In the genomic region with DNA sequence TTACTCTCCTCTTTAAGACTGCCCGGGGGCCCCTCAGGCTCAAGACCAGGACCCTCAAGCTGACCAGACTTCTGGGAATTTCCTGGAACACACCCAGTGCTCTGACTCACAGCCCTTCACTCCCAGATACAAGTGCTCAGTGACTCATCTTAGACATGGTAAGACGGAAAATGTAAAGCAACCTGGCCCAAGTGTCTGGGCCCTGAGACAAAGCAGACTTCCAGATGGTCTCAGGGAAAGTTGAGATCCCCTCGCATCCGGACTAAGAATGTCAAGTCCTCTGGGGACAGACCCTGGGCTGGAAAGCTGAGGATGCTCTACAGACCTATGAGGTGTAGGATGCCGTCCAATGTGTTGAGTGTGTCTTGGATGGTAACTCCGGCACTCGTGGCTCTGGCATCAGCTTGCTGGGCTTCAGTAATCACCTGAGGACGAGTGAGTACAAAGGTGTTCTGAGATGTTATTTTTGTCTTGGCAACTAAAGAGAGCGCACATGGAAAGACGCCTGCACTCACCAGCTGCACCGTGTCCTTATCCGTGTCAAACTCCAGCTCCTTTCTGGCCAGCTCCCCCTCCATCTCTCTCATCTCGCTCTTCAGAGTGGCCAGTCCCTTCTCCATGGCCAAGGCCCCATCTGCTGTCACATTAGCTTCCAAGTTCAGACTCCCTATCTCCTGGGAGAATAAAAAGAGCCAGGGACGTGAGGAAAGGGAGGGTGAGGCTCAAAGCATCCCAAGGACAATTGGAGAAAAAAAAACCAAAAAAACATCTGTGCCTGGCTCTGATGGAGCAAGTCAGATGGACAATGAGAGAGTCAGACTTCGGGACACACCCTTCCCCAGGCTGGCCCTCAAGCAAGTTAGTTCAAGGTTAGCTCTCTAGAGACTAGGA, we compare ENCODE assay signal across 11 mouse cellular contexts. TPM values are rescaled to one million over a fixed set of nuclear protein-coding genes. Genes with fewer than 3 reads are reported as not detected.
DNase-seq lines count a peak whose midpoint lies in the region; ATAC-seq and TF ChIP-seq lines count a peak whose summit lies in the region.
"Had no signal": no experiment of that assay in that cellular context is flagged by ENCODE, and none has a peak within 500 bp of the region (broad histone marks: within the 10 kb centered on the region; RNA-seq: fewer than 3 reads in every experiment).

No protein-coding gene starts in this region.

- H3K4me1 ChIP-seq in embryonic fibroblast, embryonic 13.5 days (ENCODE audit: control insufficient read depth, insufficient read depth, low read length) = peaks cover 19% of the 10 kb centered on the region
- 0 out of 2 replicates have a peak, but pooled peaks cover 3% of the 10 kb centered on the region for H3K4me1 ChIP-seq in stomach, postnatal 0 days (replicated peaks; ENCODE audit: control insufficient read depth, insufficient read depth)

- no peak for TF ChIP-seq CTCF in embryonic fibroblast, embryonic 13.5 days (IDR thresholded peaks at IDR 0.05; ENCODE audit: borderline replicate concordance, insufficient read depth, low read length)
- no peak for TF ChIP-seq CTCF in stomach, postnatal 0 days (IDR thresholded peaks at IDR 0.05; ENCODE audit: low read depth)

- no peak for TF ChIP-seq POLR2A in embryonic fibroblast, embryonic 13.5 days (IDR thresholded peaks at IDR 0.05; ENCODE audit: low read depth, low read length)

- no peak overlapping the region for H3K4me2 ChIP-seq in stomach, postnatal 0 days (replicated peaks; ENCODE audit: low read depth)
- H3K4me2 ChIP-seq: limb, embryonic 12.5 days had no signal

- H3K27me3 ChIP-seq in stomach, postnatal 0 days (ENCODE audit: control insufficient read depth, insufficient read depth, low read length) = no peaks in the 10 kb centered on the region
- H3K27me3 ChIP-seq: limb, embryonic 12.5 days had no signal

- no peaks in the 10 kb centered on the region for H3K9me3 ChIP-seq in stomach, postnatal 0 days (ENCODE audit: control insufficient read depth, low read length)
- H3K9me3 ChIP-seq: limb, embryonic 12.5 days had no signal

- H3K36me3 ChIP-seq in stomach, postnatal 0 days (ENCODE audit: control insufficient read depth, insufficient read depth, low read length) = no peaks in the 10 kb centered on the region
- H3K36me3 ChIP-seq: limb, embryonic 12.5 days had no signal

- intact Hi-C loops in heart, postnatal 14 days (cut with DNase I) = no loop called here

- 51% methylated on average over 15 of the region's 15 CpGs for WGBS in stomach, postnatal 0 days

- peak; percentile 64 for ATAC-seq in stomach, postnatal 0 days (ENCODE audit: low FRiP score, low TSS enrichment)
- ATAC-seq: activated CD4-positive, CD25-positive, alpha-beta regulatory T cell, adult 4 months had no signal

- peak; percentile 58 for TF ChIP-seq EP300 in stomach, postnatal 0 days (optimal IDR thresholded peaks at IDR 0.05)

- H3K27ac ChIP-seq in embryonic fibroblast, embryonic 13.5 days (ENCODE audit: insufficient read depth, low read length) = peak overlapping the region; percentile 78
- peak overlapping the region; percentile 63 for H3K27ac ChIP-seq in stomach, postnatal 0 days (replicated peaks)
- H3K27ac ChIP-seq: limb, embryonic 12.5 days had no signal

- DNase-seq in urinary bladder, postnatal 14 days (ENCODE audit: low spot score) = peak; percentile 62
- no peak for DNase-seq in urinary bladder, adult 2 months (ENCODE audit: low spot score)
- DNase-seq in heart, postnatal 14 days = peak; percentile 71 to 75
- peak; percentile 57 for DNase-seq in stomach, postnatal 0 days (ENCODE audit: low spot score)
- no peak for DNase-seq in spleen, postnatal 14 days (ENCODE audit: low spot score in 2 of 2)
- no peak for DNase-seq in liver
- no peak for DNase-seq in natural killer cell, adult 2 months (ENCODE audit: low spot score in 2 of 2)

- H3K4me3 ChIP-seq in embryonic fibroblast, embryonic 13.5 days (ENCODE audit: insufficient read depth, low read length) = no peak overlapping the region
- no peak overlapping the region for H3K4me3 ChIP-seq in stomach, postnatal 0 days (ENCODE audit: low read depth, low read length)
- H3K4me3 ChIP-seq: erythroblast, embryonic 14.5 days; limb, embryonic 12.5 days had no signal

- H3K9ac ChIP-seq in stomach, postnatal 0 days (ENCODE audit: low read length) = no peak overlapping the region
- H3K9ac ChIP-seq: limb, embryonic 12.5 days had no signal

RNA-seq across cellular contexts. Expression of a gene that starts 59.5 kb away (rescaled TPM):
- polyA plus RNA-seq in urinary bladder, adult 2 months (2012; rRNA removed) = 24.2 and 25.0 TPM in 2 replicates
- polyA plus RNA-seq in embryonic fibroblast, embryonic 13.5 days (2011; ENCODE audit: insufficient read length, low read depth, missing spikeins) = 3.3 and 7.9 TPM in 2 replicates
- 10 to 100 TPM in 1 of 2 experiments, 1 to 10 TPM in 1; 6.9 to 10.7 TPM for total RNA-seq in heart, postnatal 14 days (2021)
- polyA plus RNA-seq in stomach, postnatal 0 days (2015; fragmentation: Nextera tagmentation; extraction: Ambion mirVana) = 17.6 and 18.2 TPM in 2 replicates

Comparison
In these comparisons a context has a peak if more than half of its experiments do, and no peak if none do; other contexts are left out.
1. DNase-seq: peak in urinary bladder, postnatal 14 days (single experiment), heart, postnatal 14 days (2 of 2) and stomach, postnatal 0 days (single experiment); none in urinary bladder, adult 2 months (single experiment), spleen, postnatal 14 days (0 of 2), liver (single experiment) and natural killer cell, adult 2 months (0 of 2).